Mouse (Mus musculus) lung, embryonic 16.5 days (tissue): ENCODE results near the gene Plppr1. TPM values are rescaled to one million over a fixed set of nuclear protein-coding genes. Genes with fewer than 3 reads are reported as not detected.
A peak's percentile ranks its signal among the peaks of the same experiment; 100 is the strongest.

Source experiments
- ATAC-seq: fragments of 200-750 bp; cut with Nextera tagmentation; 2 replicates; pipeline ENCODE4 v1.8.0; 2017; ENCODE audit warnings: low read depth, mild to moderate bottlenecking, moderate library complexity
- H3K27ac ChIP-seq: fragments of 300-500 bp; sonication (generic); 2 replicates; pipeline ENCODE4 v1.5.1; 2014; ENCODE audit warnings: mild to moderate bottlenecking, control low read depth, low read length
- H3K27me3 ChIP-seq: fragments of 300-500 bp; sonication (generic); 2 replicates; pipeline ENCODE4 v1.6.1; 2014; ENCODE audit warnings: low read depth, low read length, mixed read lengths; ENCODE audit not compliant: control insufficient read depth, insufficient read depth
- H3K36me3 ChIP-seq: fragments of 300-500 bp; sonication (generic); 2 replicates; pipeline ENCODE4 v1.6.1; 2014; ENCODE audit warnings: low read length; ENCODE audit not compliant: control insufficient read depth, insufficient read depth
- H3K4me1 ChIP-seq: fragments of 300-500 bp; sonication (generic); replicated peaks from 2 replicates; pipeline ENCODE4 v1.6.1; 2014; ENCODE audit warnings: low read length, mixed read lengths; ENCODE audit not compliant: control insufficient read depth, insufficient read depth
- H3K4me2 ChIP-seq: fragments of 300-500 bp; sonication (generic); 2 replicates; pipeline ENCODE4 v1.6.1; 2014; ENCODE audit warnings: low read depth, low read length, control low read depth
- H3K4me3 ChIP-seq: fragments of 300-500 bp; sonication (generic); 2 replicates; pipeline ENCODE4 v1.5.1; 2014; ENCODE audit warnings: mild to moderate bottlenecking, low read length, control low read depth
- H3K9ac ChIP-seq: fragments of 300-500 bp; sonication (generic); 2 replicates; pipeline ENCODE4 v1.6.1; 2014; ENCODE audit warnings: low read length, control low read depth
- H3K9me3 ChIP-seq: fragments of 300-500 bp; sonication (generic); 2 replicates; pipeline ENCODE4 v1.6.1; 2016; ENCODE audit warnings: low read length; ENCODE audit not compliant: control insufficient read depth
- WGBS: fragments of 180-500 bp; shearing (Covaris S2); extraction: QIAGEN DNeasy Blood & Tissue Kit; methylation state at CpG from one replicate; pipeline ENCODE4 v1.1.7; 2014; 5-methylcytosine and 5-hydroxymethylcytosine counted together
- polyA plus RNA-seq: library from polyadenylated mRNA; unstranded; fragments of >200 nt; fragmentation: Nextera tagmentation; extraction: Ambion mirVana; gene quantifications from 2 replicates; pipeline ENCODE4 v1.2.1, GENCODE M21; 2015

The Plppr1 gene
- polyA plus RNA-seq, 1 experiment from 2014 or later: 0.98 TPM

DNA sequence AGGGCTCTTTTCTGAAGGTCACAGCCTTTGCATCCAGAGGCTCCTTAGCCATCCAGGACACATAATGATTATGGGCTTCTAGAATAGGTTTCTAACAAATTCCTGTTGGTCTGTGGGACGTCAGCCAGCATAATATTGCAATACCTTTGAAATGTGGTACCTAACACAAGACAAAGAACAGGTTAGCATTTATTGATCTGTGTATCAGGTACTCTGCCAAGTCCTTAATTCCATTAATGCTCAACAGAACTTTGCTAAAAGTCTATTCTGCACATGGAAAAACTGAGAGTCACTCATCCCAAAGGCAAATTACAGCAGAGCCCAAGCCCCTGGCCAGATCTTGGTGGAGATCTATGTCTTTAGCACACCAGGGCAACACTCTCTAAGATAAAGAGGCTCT lies 97.7 kb downstream of the Plppr1 start:
- 70% methylated on average over 1 of the region's 1 CpGs for WGBS
- no peak overlapping the region for H3K4me3 ChIP-seq
- no peak for ATAC-seq

DNA sequence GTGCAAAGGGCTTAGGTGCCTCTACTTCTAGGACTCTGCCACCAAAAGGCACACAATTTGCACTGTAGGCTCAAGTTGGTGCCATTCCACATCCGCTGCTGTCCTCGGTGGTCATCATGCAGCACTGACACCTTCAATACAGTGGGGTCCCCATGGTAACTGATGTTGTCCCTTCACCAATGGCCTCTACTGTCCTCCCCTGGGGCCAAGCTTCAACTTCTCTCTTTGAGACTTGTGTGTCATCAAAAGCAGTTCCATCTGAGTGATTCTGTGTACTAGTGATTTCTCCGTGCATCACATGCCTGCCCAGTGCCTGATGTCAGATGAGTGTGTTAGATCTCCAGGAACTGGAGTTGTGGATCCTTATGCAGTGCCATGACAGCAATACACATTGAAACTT lies 104.2 kb downstream of the Plppr1 start:
- Histone ChIP-seq H3K4me3 (no peak overlapping the region), H3K4me1 (no peaks in the 10 kb centered on the region), H3K9ac (no peak overlapping the region), H3K36me3 (no peaks in the 10 kb centered on the region), H3K27ac (no peak overlapping the region), H3K4me2 (no peak overlapping the region), H3K27me3 (no peaks in the 10 kb centered on the region), H3K9me3 (no peaks in the 10 kb centered on the region)
- WGBS: 77% methylated on average over 3 of the region's 3 CpGs
- no peak for ATAC-seq

More for the DNA sequence above, 97.7 kb downstream of the Plppr1 start:
- H3K4me2 ChIP-seq: no peak overlapping the region
- H3K36me3 ChIP-seq: no peaks in the 10 kb centered on the region
- no peaks in the 10 kb centered on the region for H3K9me3 ChIP-seq
- H3K27me3 ChIP-seq: no peaks in the 10 kb centered on the region
- H3K9ac ChIP-seq: no peak overlapping the region
- no peak overlapping the region for H3K27ac ChIP-seq
- H3K4me1 ChIP-seq: no peaks in the 10 kb centered on the region

DNA sequence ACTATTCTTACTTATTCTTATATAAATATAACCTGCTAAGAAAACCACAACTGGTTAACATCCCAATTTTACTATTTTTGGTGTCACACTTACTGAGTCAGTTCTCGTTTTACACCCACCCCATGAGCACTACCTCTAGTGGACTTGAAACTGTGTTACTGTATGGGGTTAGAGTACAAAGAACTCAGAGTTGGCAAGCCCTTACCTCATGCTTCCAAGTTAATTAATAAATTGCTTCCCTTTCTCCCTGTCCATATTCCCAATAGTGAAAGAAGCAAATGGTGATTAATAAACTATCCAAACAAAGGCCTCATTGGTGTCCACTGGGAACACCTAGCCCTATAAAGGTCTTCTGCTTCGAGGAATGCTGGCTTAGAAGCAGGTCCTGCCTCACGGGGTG lies 107.3 kb downstream of the Plppr1 start:
- Histone ChIP-seq H3K36me3 (no peaks in the 10 kb centered on the region), H3K4me2 (no peak overlapping the region), H3K4me1 (no peaks in the 10 kb centered on the region), H3K9ac (no peak overlapping the region), H3K4me3 (no peak overlapping the region), H3K9me3 (no peaks in the 10 kb centered on the region), H3K27me3 (no peaks in the 10 kb centered on the region), H3K27ac (no peak overlapping the region)
- WGBS: 64% methylated on average over 3 of the region's 3 CpGs
- no peak for ATAC-seq

DNA sequence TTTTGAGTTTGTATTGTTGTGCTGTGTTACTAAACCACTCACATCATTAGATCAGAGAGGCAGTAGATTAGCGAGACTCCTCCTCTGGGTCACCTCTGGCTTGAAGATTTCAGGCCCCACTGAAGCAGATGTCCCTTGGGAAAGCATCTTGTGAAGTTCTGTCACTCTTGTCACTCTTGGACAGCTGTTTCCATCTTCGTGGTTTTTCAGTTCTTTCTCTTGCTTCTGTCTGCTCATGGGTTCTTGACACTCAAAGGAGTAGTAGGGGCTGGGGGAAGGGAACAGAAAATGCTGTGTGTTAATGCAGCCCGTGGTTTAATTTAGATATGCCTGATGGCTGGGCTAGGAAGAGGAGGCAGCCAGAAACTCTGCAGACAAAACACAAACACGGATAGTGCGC lies 108.0 kb downstream of the Plppr1 start:
- no peak for ATAC-seq
- Histone ChIP-seq H3K4me1 (no peaks in the 10 kb centered on the region), H3K9me3 (no peaks in the 10 kb centered on the region), H3K36me3 (no peaks in the 10 kb centered on the region), H3K4me2 (no peak overlapping the region), H3K27ac (no peak overlapping the region), H3K9ac (no peak overlapping the region), H3K4me3 (no peak overlapping the region), H3K27me3 (no peaks in the 10 kb centered on the region)
- WGBS: 68% methylated on average over 5 of the region's 5 CpGs

DNA sequence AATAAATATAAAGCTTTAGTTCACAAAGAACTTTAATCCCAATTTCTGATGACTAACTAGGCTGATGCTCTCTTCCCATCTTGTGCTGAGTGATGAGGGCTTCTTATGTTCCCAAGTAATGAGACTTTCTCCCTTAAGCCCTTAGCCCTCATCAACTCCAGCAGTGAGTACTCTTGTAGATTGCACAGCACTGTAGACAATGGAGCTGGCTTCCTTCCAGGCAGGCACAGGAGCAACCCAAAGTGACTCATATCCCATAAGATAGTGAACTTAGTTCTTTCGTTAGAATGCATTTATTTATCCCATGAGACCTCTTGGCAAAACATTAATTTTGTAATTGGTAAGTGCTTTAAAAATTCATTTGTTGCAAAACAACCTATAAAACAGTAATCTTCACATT lies 110.4 kb downstream of the Plppr1 start:
- Histone ChIP-seq H3K9me3 (no peaks in the 10 kb centered on the region), H3K27me3 (no peaks in the 10 kb centered on the region), H3K9ac (no peak overlapping the region), H3K4me1 (no peaks in the 10 kb centered on the region), H3K27ac (no peak overlapping the region), H3K4me2 (no peak overlapping the region), H3K4me3 (no peak overlapping the region), H3K36me3 (no peaks in the 10 kb centered on the region)
- WGBS: 24% methylated on average over 1 of the region's 1 CpGs
- no peak for ATAC-seq

DNA sequence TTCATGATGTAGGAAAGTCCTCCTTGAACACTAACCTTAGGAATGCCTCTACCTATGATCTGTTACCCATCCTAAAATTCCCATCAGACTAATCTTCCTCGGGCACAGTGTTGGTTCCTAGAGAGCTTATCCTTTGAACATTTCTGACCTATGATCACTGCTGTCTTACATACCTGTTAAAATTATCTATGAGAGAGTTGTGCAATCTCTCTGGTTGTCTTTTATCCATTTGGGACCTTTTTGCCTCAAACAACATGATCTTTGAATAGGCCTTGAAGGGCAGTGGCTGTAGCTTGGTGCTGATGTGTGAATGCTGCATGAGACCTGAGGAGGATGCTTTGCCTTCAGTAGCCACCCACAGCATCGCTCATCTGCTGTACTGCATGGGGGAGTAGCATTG lies 119.0 kb downstream of the Plppr1 start:
- Histone ChIP-seq H3K4me1 (peaks cover 4% of the 10 kb centered on the region; the same call in 1 of the 2 replicates), H3K4me2 (no peak overlapping the region), H3K36me3 (no peaks in the 10 kb centered on the region), H3K9me3 (no peaks in the 10 kb centered on the region), H3K4me3 (no peak overlapping the region), H3K27ac (no peak overlapping the region), H3K9ac (no peak overlapping the region), H3K27me3 (no peaks in the 10 kb centered on the region)
- 77% methylated on average over 2 of the region's 2 CpGs for WGBS
- no peak for ATAC-seq

DNA sequence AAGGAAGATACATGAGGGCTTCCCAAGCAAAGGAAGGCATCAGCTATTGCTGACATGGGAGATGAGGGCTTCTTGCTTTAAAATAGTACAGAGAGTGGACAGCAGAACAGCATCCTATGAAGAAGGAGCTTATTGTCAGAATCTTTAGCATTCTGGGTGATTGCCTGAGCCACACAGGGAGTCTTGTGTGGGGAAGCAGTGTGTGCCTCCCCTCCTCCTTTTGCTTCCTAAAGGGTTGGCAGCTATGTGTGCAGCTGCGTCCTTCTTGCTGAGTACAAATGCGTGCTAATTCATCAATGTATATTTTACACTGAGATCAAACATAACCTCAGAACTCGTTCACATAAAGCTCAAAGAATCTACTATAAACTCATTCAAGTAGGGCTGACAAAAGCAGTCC lies 119.8 kb downstream of the Plppr1 start:
- H3K27me3 ChIP-seq: no peaks in the 10 kb centered on the region
- H3K9ac ChIP-seq: no peak overlapping the region
- H3K27ac ChIP-seq: no peak overlapping the region; the same call in 1 of the 2 replicates
- no peak for ATAC-seq
- no peak overlapping the region for H3K4me2 ChIP-seq
- H3K4me1 ChIP-seq: peaks cover 4% of the 10 kb centered on the region; the same call in 1 of the 2 replicates
- H3K36me3 ChIP-seq: no peaks in the 10 kb centered on the region
- no peaks in the 10 kb centered on the region for H3K9me3 ChIP-seq
- WGBS: 20% methylated on average over 3 of the region's 3 CpGs
- H3K4me3 ChIP-seq: no peak overlapping the region

DNA sequence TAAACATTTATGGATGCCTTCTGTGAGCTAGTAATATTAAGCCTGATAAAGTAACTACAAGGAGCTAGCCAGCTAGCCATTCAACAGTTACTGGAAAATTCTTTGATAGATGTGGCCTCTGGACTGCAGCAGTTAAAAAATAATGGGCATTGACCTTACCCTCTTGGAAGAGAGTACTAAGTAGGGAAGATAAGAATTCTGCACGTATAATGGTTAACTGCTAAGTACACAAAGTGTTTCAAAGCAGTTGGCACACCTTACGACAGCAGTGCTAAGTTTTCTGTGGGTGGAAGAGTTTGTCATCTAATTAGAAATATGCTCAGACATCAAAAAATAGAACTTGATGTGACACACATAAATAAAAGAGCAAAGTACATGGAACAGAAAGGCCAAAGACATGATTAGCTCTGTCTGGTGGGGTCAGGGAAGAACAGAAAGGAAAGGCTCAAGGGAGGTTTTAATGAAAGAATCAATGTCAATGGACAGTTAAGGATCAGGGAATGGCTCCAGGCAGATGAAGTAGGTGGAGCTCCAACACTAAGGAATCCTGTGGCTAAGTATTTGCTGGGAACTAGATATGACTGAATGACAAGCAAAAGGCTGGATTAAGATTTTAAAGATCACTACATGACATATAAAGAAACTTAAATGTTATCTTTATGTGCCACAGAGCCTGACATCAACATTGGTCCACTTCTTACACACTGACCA lies 120.6 kb downstream of the Plppr1 start:
- Histone ChIP-seq H3K27ac (no peak overlapping the region), H3K4me1 (peaks cover 4% of the 10 kb centered on the region; the same call in 1 of the 2 replicates), H3K9ac (no peak overlapping the region), H3K27me3 (no peaks in the 10 kb centered on the region), H3K9me3 (no peaks in the 10 kb centered on the region), H3K4me2 (no peak overlapping the region), H3K4me3 (no peak overlapping the region), H3K36me3 (no peaks in the 10 kb centered on the region)
- WGBS: 33% methylated on average over 2 of the region's 2 CpGs
- ATAC-seq: peak; percentile 51; the same call in 1 of the 2 replicates

DNA sequence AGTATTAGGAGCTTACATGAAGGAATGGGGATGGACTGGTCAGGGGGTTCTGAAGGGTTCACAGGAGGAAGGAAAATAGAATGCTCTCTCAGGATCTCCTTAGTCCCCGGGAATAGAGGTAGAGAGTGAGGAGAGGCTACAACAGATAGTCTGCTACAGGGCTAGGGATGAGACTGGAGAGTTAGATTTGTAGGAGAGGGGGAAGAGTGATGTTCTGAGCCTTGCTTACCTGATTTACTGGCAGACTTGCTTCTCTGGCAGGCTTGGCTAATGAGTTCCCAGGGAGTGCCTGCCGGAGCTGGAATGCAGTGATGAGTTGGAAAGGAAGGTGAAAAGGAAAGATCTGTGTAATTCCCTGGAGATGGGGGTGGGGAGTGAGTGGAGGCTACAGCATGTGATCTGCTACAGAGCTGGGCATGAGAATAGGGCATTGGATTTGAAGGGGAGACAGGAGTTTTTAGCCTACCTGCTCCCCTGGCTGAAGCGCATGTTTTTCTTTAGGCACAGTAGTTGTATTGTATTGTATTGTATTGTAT lies 131.0 kb downstream of the Plppr1 start:
- Histone ChIP-seq H3K27me3 (no peaks in the 10 kb centered on the region), H3K4me1 (no peaks in the 10 kb centered on the region), H3K36me3 (no peaks in the 10 kb centered on the region), H3K4me2 (no peak overlapping the region), H3K9ac (no peak overlapping the region), H3K27ac (no peak overlapping the region), H3K9me3 (no peaks in the 10 kb centered on the region), H3K4me3 (no peak overlapping the region)
- no peak for ATAC-seq
- 54% methylated on average over 3 of the region's 3 CpGs for WGBS
